Mouse (Mus musculus) testis, postnatal 10 days (tissue): ENCODE measurements around the gene Gm9603.
"Not testable (repeated sequence)": the region's sequence is repeated elsewhere in the genome, so short reads cannot be mapped to it uniquely, and the experiment has no call there.

Source experiments
- DNase-seq: peaks from one replicate; pipeline ENCODE4 v3.0.0; 2021; ENCODE audit warnings: low spot score

Gm9603 gene

DNA sequence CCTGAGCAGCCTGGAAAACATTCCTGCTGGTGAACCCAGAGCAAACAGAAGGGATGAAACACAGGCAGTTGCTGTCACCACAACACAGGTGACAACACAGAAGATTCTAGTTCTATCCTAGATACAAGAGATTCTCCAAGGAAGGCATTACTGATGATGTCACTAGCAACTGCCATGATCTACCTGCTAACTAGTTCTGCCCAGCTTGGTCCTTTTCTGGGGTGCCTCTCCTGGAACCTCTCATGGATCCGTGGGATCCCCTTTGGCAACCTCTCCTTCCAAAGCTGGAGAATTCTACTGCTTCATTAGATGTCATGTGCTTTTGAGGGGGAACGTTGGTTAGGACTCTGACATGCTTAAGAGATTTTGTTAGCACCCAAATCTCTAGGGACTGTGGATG is at the start of gene Gm9603:
Gene Gm9603, minus strand, starts transcription at position 101 of the 400 bp plus-strand sequence.
- DNase-seq = not testable (repeated sequence)

DNA sequence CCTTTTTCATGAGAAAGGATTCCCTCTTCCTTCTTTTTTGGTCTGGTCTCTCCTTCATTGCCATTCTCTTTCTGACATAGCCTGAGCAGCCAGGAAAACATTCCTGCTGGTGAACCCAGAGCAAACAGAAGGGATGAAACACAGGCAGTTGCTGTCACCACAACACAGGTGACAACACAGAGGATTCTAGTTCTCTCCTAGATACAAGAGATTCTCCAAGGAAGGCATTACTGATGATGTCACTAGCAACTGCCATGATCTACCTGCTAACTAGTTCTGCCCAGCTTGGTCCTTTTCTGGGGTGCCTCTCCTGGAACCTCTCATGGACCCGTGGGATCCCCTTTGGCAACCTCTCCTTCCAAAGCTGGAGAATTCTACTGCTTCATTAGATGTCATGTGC is 54.3 kb downstream of the Gm9603 start, which contains the start of gene Gm8265:
Gene Gm8265, minus strand, starts transcription at position 101 of the 400 bp plus-strand sequence.
- DNase-seq = not testable (repeated sequence)
